8 mouse cellular contexts compared by ENCODE assay signal in genomic region chr13:73887415-73887874, GRCm38 (mm10). TPM values are rescaled to one million over a fixed set of nuclear protein-coding genes. Genes with fewer than 3 reads are reported as not detected.
A peak's percentile ranks its signal among the peaks of the same experiment; 100 is the strongest.
DNase-seq lines count a peak whose midpoint lies in the region; ATAC-seq lines count a peak whose summit lies in the region.
"Had no signal": no experiment of that assay in that cellular context is flagged by ENCODE, and none has a peak within 500 bp of the region (broad histone marks: within the 10 kb centered on the region; RNA-seq: fewer than 3 reads in every experiment).

No protein-coding gene starts in this region.

- no peaks in the 10 kb centered on the region for H3K9me3 ChIP-seq in kidney, embryonic 14.5 days (ENCODE audit: control insufficient read depth, low read length)
- H3K9me3 ChIP-seq in neural tube, embryonic 11.5 days (ENCODE audit: control insufficient read depth, low read length) = no peaks in the 10 kb centered on the region
- H3K9me3 ChIP-seq in forebrain, embryonic 13.5 days (replicated peaks) = no peaks in the 10 kb centered on the region
- H3K9me3 ChIP-seq: liver, embryonic 15.5 days had no signal

- no peaks in the 10 kb centered on the region for H3K36me3 ChIP-seq in kidney, embryonic 14.5 days (ENCODE audit: control insufficient read depth, insufficient read depth, low read length)
- H3K36me3 ChIP-seq in neural tube, embryonic 11.5 days (ENCODE audit: control insufficient read depth, insufficient read depth, low read length) = no peaks in the 10 kb centered on the region
- H3K36me3 ChIP-seq in forebrain, embryonic 13.5 days (ENCODE audit: poor library complexity, severe bottlenecking) = no peaks in the 10 kb centered on the region
- H3K36me3 ChIP-seq: liver, embryonic 15.5 days had no signal

- DNase-seq in embryo, embryonic 9.5 days (ENCODE audit: extremely low spot score) = peak; percentile 55
- DNase-seq in gastrocnemius, postnatal 14 days = peak; percentile 73
- peak; percentile 32 for DNase-seq in neural tube, embryonic 11.5 days (ENCODE audit: low spot score)
- no peak for DNase-seq in left cerebral cortex, postnatal 36 days (ENCODE audit: low spot score in 2 of 2)

- intact Hi-C loops in gastrocnemius, postnatal 14 days (cut with DNase I; ENCODE audit: low total_unique reads) = no loop called here
- intact Hi-C loops in left cerebral cortex, postnatal 36 days (cut with DNase I) = no loop called here

- H3K27ac ChIP-seq in kidney, embryonic 14.5 days (ENCODE audit: low read depth, low read length) = no peak overlapping the region
- no peak overlapping the region for H3K27ac ChIP-seq in neural tube, embryonic 11.5 days (ENCODE audit: low read depth, low read length)
- H3K27ac ChIP-seq in forebrain, embryonic 13.5 days = no peak overlapping the region
- H3K27ac ChIP-seq: liver, embryonic 15.5 days had no signal

- no peaks in the 10 kb centered on the region for H3K27me3 ChIP-seq in kidney, embryonic 14.5 days (ENCODE audit: control insufficient read depth, insufficient read depth, low read length)
- no peaks in the 10 kb centered on the region for H3K27me3 ChIP-seq in neural tube, embryonic 11.5 days (ENCODE audit: control insufficient read depth, insufficient read depth, low read length)
- H3K27me3 ChIP-seq in forebrain, embryonic 13.5 days = no peaks in the 10 kb centered on the region
- H3K27me3 ChIP-seq: liver, embryonic 15.5 days had no signal

- 48% methylated on average over 4 of the region's 4 CpGs for WGBS in kidney, embryonic 14.5 days
- WGBS in neural tube, embryonic 11.5 days = 48% methylated on average over 4 of the region's 4 CpGs
- WGBS in forebrain, embryonic 13.5 days = 80% methylated on average over 4 of the region's 4 CpGs

- H3K4me3 ChIP-seq in kidney, embryonic 14.5 days (ENCODE audit: low read length) = no peak overlapping the region
- no peak overlapping the region for H3K4me3 ChIP-seq in neural tube, embryonic 11.5 days (ENCODE audit: low read depth, low read length)
- H3K4me3 ChIP-seq in forebrain, embryonic 13.5 days = no peak overlapping the region
- H3K4me3 ChIP-seq: liver, embryonic 15.5 days had no signal

- peak; percentile 67; the same call in 1 of the 2 replicates for ATAC-seq in kidney, embryonic 14.5 days (ENCODE audit: low FRiP score, low TSS enrichment)
- ATAC-seq in neural tube, embryonic 11.5 days (ENCODE audit: insufficient read depth, low FRiP score, low TSS enrichment) = no peak
- no peak for ATAC-seq in megakaryocyte-erythroid progenitor cell, adult 5-6 weeks (replicated peaks; ENCODE audit: low FRiP score, low TSS enrichment, poor library complexity, severe bottlenecking)
- ATAC-seq in forebrain, embryonic 13.5 days = no peak

- H3K4me2 ChIP-seq in kidney, embryonic 14.5 days (replicated peaks; ENCODE audit: low read depth, low read length) = no peak overlapping the region
- no peak overlapping the region for H3K4me2 ChIP-seq in neural tube, embryonic 11.5 days (ENCODE audit: low read depth)
- H3K4me2 ChIP-seq in forebrain, embryonic 13.5 days = no peak overlapping the region
- H3K4me2 ChIP-seq: liver, embryonic 15.5 days had no signal

- H3K4me1 ChIP-seq in kidney, embryonic 14.5 days (ENCODE audit: control insufficient read depth, insufficient read depth, low read length) = 0 out of 2 replicates have a peak, but pooled peaks cover 7% of the 10 kb centered on the region
- no peaks in the 10 kb centered on the region for H3K4me1 ChIP-seq in neural tube, embryonic 11.5 days (ENCODE audit: control insufficient read depth, insufficient read depth, low read length)
- no peaks in the 10 kb centered on the region for H3K4me1 ChIP-seq in forebrain, embryonic 13.5 days
- H3K4me1 ChIP-seq: liver, embryonic 15.5 days had no signal

- no peak overlapping the region for H3K9ac ChIP-seq in kidney, embryonic 14.5 days (ENCODE audit: low read depth, low read length)
- no peak overlapping the region for H3K9ac ChIP-seq in neural tube, embryonic 11.5 days (ENCODE audit: low read length)
- H3K9ac ChIP-seq in forebrain, embryonic 13.5 days = no peak overlapping the region
- H3K9ac ChIP-seq: liver, embryonic 15.5 days had no signal

RNA-seq across cellular contexts. Expression of gene Nkd2, which starts 40.0 kb away (rescaled TPM):
- total RNA-seq in gastrocnemius, postnatal 14 days (2021) = 1 to 10 TPM; 1.6 to 2.2 TPM
- polyA plus RNA-seq in kidney, embryonic 14.5 days (2014; fragmentation: Nextera tagmentation; extraction: Ambion mirVana) = 3.7 and 4.1 TPM in 2 replicates
- polyA plus RNA-seq in neural tube, embryonic 11.5 days (2014; fragmentation: Nextera tagmentation; extraction: Ambion mirVana) = 20.0 and 21.5 TPM in 2 replicates
- total RNA-seq in megakaryocyte-erythroid progenitor cell, adult 5-6 weeks (2014; fragmentation: Nextera tagmentation) = not detected in 2 replicates
- total RNA-seq in megakaryocyte-erythroid progenitor cell, adult 5-6 weeks (2017) = not detected in 2 replicates
- polyA plus RNA-seq in forebrain, embryonic 13.5 days (2015; fragmentation: Nextera tagmentation; extraction: Ambion mirVana) = 3.4 and 4.8 TPM in 2 replicates
- total RNA-seq in left cerebral cortex, postnatal 36 days (2021) = 1 to 10 TPM; 2.4 to 3.2 TPM

RNA-seq across cellular contexts. Expression of gene Trip13, which starts 50.1 kb away (rescaled TPM):
- total RNA-seq in gastrocnemius, postnatal 14 days (2021) = under 1 TPM; 0.82 to 0.96 TPM
- 44.1 and 54.9 TPM in 2 replicates for polyA plus RNA-seq in kidney, embryonic 14.5 days (2014; fragmentation: Nextera tagmentation; extraction: Ambion mirVana)
- 47.5 and 48.1 TPM in 2 replicates for polyA plus RNA-seq in neural tube, embryonic 11.5 days (2014; fragmentation: Nextera tagmentation; extraction: Ambion mirVana)
- 37.5 and 52.5 TPM in 2 replicates for total RNA-seq in megakaryocyte-erythroid progenitor cell, adult 5-6 weeks (2014; fragmentation: Nextera tagmentation)
- 46.2 and 52.3 TPM in 2 replicates for total RNA-seq in megakaryocyte-erythroid progenitor cell, adult 5-6 weeks (2017)
- 30.8 and 33.8 TPM in 2 replicates for polyA plus RNA-seq in forebrain, embryonic 13.5 days (2015; fragmentation: Nextera tagmentation; extraction: Ambion mirVana)
- 1 to 10 TPM; 1.3 to 1.4 TPM for total RNA-seq in left cerebral cortex, postnatal 36 days (2021)

RNA-seq across cellular contexts. Expression of gene Brd9, which starts 50.2 kb away (rescaled TPM):
- total RNA-seq in gastrocnemius, postnatal 14 days (2021) = 10 to 100 TPM; 11.0 to 11.9 TPM
- 41.9 and 47.7 TPM in 2 replicates for polyA plus RNA-seq in kidney, embryonic 14.5 days (2014; fragmentation: Nextera tagmentation; extraction: Ambion mirVana)
- 77.6 and 80.3 TPM in 2 replicates for polyA plus RNA-seq in neural tube, embryonic 11.5 days (2014; fragmentation: Nextera tagmentation; extraction: Ambion mirVana)
- total RNA-seq in megakaryocyte-erythroid progenitor cell, adult 5-6 weeks (2014; fragmentation: Nextera tagmentation) = 27.7 and 39.5 TPM in 2 replicates
- 63.8 and 65.3 TPM in 2 replicates for total RNA-seq in megakaryocyte-erythroid progenitor cell, adult 5-6 weeks (2017)
- 87.9 and 89.7 TPM in 2 replicates for polyA plus RNA-seq in forebrain, embryonic 13.5 days (2015; fragmentation: Nextera tagmentation; extraction: Ambion mirVana)
- 10 to 100 TPM; 71.1 to 83.8 TPM for total RNA-seq in left cerebral cortex, postnatal 36 days (2021)

Comparison
In these comparisons a context has a peak if more than half of its experiments do, and no peak if none do; other contexts are left out.
1. DNase-seq: peak in embryo, embryonic 9.5 days (single experiment), gastrocnemius, postnatal 14 days (single experiment) and neural tube, embryonic 11.5 days (single experiment); none in left cerebral cortex, postnatal 36 days (0 of 2).
2. RNA of gene Trip13, which starts 50.1 kb away (total RNA-seq): 37.5 to 52.5 TPM in megakaryocyte-erythroid progenitor cell, adult 5-6 weeks; 1.3 to 1.4 TPM in left cerebral cortex, postnatal 36 days and 0.82 to 0.96 TPM in gastrocnemius, postnatal 14 days; every median in the first group is over 10 times any median in the second.